Mouse (Mus musculus) midbrain, embryonic 13.5 days (tissue): Measurements from ENCODE around the gene Capn10. TPM values are rescaled to one million over a fixed set of nuclear protein-coding genes. Genes with fewer than 3 reads are reported as not detected.

Experiments used
- ATAC-seq: fragments of 200-750 bp; cut with Nextera tagmentation; 2 replicates; pipeline ENCODE4 v1.8.0; 2017; ENCODE audit warnings: mild to moderate bottlenecking, moderate TSS enrichment, moderate library complexity
- H3K27ac ChIP-seq: fragments of 300-500 bp; sonication (generic); 2 replicates; pipeline ENCODE4 v1.5.1; 2015; ENCODE audit warnings: inconsistent platforms, mild to moderate bottlenecking, moderate library complexity
- H3K27me3 ChIP-seq: fragments of 300-500 bp; sonication (generic); 2 replicates; pipeline ENCODE4 v1.6.1; 2015; ENCODE audit warnings: mild to moderate bottlenecking, inconsistent platforms
- H3K36me3 ChIP-seq: fragments of 300-500 bp; sonication (generic); 2 replicates; pipeline ENCODE4 v1.6.1; 2015; ENCODE audit warnings: mild to moderate bottlenecking, inconsistent platforms
- H3K4me1 ChIP-seq: fragments of 300-500 bp; sonication (generic); replicated peaks from 2 replicates; pipeline ENCODE4 v1.6.1; 2015; ENCODE audit warnings: inconsistent platforms
- H3K4me2 ChIP-seq: fragments of 300-500 bp; sonication (generic); replicated peaks from 2 replicates; pipeline ENCODE4 v1.6.1; 2015; ENCODE audit warnings: moderate library complexity, mild to moderate bottlenecking, inconsistent platforms
- H3K4me3 ChIP-seq: fragments of 300-500 bp; sonication (generic); replicated peaks from 2 replicates; pipeline ENCODE4 v1.5.1; 2015; ENCODE audit warnings: mild to moderate bottlenecking, inconsistent platforms
- H3K9ac ChIP-seq: fragments of 300-500 bp; sonication (generic); replicated peaks from 2 replicates; pipeline ENCODE4 v1.6.1; 2015; ENCODE audit warnings: mild to moderate bottlenecking, inconsistent platforms
- H3K9me3 ChIP-seq: fragments of 300-500 bp; sonication (generic); 2 replicates; pipeline ENCODE4 v1.6.1; 2016; ENCODE audit warnings: mild to moderate bottlenecking, inconsistent platforms
- WGBS: fragments of 180-500 bp; shearing (Covaris S2); methylation state at CpG from one replicate; pipeline ENCODE4 v1.1.7; 2015; 5-methylcytosine and 5-hydroxymethylcytosine counted together
- polyA plus RNA-seq: library from polyadenylated mRNA; unstranded; fragments of >200 nt; fragmentation: Nextera tagmentation; extraction: Ambion mirVana; gene quantifications from 2 replicates; pipeline ENCODE4 v1.2.1, GENCODE M21; 2015

Gene Capn10
- polyA plus RNA-seq, result 62.6 and 63.2 TPM in 2 replicates

DNA sequence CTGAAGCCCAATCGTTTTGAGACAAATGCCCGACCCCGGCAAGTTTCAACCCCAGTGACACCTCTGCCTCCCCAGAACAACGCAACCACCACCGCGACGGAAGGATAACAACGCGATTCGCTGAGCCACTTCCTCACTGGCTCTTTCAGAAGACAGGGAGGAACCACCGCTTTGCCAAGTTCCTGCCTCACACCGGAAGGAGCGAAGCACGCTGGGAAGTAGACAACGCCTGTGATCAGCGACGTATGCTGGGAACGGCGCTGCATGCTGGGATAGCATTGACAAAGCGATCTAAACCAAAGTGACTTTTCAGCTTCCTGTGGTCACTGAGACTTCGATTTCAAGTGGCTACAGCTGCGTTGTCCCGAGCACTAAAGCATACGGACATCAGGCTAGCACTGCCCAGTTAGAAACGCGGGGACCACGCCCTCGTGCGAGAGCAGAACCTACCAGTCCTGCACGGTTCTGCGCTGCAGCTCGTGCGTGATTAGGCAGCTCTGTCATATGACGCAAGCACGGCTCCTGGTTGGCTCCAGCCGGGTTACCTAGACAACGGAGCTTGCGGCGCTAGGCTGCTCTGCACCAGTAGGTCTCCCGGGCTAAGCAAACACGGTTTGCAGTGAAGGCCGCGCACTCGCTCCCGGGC lies at the start of gene Capn10:
Gene Capn10 (plus strand): TSS at position 195 of the 646 bp plus-strand sequence.
- Histone ChIP-seq H3K27me3 (no peaks in the 10 kb centered on the region; the same call in 1 of the 2 replicates), H3K27ac (peak within 1 kb of the TSS; percentile 99), H3K4me2 (peak within 1 kb of the TSS; percentile 89), H3K9ac (peak within 1 kb of the TSS; percentile 89), H3K36me3 (peaks cover 16% of the 10 kb centered on the region), H3K4me3 (peak within 1 kb of the TSS; percentile 91), H3K9me3 (no peaks in the 10 kb centered on the region), H3K4me1 (peaks cover 33% of the 10 kb centered on the region)
- under 1% methylated on average over 45 of the region's 45 CpGs for WGBS
- peak; percentile 100 for ATAC-seq

DNA sequence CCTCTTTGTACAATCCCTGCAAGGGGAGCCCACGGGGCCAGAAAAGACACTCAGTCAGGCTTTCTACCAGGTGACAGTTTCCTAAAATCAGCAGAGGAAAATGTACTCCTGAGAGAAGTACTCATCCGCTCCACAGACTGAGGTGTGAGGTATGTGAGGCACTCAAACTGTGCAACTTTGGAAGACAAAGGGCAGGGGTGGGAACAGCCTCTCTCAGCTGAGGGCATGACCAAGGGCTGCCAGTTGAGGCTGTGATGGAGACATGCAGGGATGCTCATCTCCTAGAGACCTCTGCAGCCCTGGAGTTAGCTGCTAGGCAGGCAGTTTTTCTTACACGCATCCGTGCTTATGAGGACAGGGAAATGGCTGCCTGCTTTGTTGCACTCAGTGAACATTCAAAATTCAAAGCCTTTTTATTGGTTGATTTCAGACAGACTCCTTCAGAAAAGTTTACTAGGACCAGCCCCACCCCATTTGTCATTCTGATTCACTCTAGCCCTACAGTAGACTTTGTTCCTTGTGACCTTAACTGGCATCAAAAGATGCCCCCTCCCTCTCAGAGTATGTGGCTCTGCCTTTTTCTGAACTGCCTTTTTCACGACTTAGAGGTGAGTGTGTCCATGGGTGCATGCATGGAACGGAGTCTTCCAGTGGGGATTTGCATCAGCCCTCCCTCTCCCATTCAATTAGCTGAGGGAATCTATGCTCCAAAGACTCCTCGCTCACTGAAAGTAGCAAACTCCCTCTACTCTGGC lies 45.1 kb upstream of the Capn10 start:
- Histone ChIP-seq H3K27ac (no peak overlapping the region), H3K4me1 (no peaks in the 10 kb centered on the region), H3K9me3 (no peaks in the 10 kb centered on the region), H3K4me2 (no peak overlapping the region), H3K4me3 (no peak overlapping the region), H3K36me3 (no peaks in the 10 kb centered on the region), H3K9ac (no peak overlapping the region), H3K27me3 (no peaks in the 10 kb centered on the region)
- WGBS, result 73% methylated on average over 7 of the region's 7 CpGs
- no peak for ATAC-seq

DNA sequence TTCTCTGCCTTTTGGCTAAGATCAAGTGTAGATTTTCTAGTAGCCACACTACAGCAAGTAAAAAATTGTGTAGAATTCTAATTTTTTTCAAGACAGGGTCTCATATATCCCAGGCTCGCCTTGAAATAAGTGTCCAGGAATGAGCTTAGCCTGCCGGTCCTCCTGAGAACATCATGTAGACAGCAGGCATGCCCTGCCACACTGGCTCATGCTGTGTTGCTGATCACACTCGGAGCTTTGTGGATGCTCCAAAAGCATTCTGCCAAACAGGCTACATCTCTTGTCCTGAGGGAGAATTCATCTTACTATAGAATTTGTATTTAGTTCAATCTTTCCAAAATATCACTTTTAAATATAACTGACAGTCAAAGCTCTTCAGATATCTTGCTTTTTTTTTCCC lies 41.4 kb upstream of the Capn10 start:
- no peak overlapping the region for H3K4me2 ChIP-seq
- WGBS, result 65% methylated on average over 3 of the region's 3 CpGs
- H3K4me1 ChIP-seq, result no peaks in the 10 kb centered on the region
- no peaks in the 10 kb centered on the region for H3K36me3 ChIP-seq
- H3K9me3 ChIP-seq, result no peaks in the 10 kb centered on the region
- no peak overlapping the region for H3K4me3 ChIP-seq
- H3K9ac ChIP-seq, result no peak overlapping the region
- ATAC-seq, result no peak
- H3K27ac ChIP-seq, result no peak overlapping the region
- 0 out of 2 replicates have a peak, but pooled peaks cover 3% of the 10 kb centered on the region for H3K27me3 ChIP-seq

GRCm38 (mm10) chr1:92893896-92894295 lies 40.3 kb upstream of the Capn10 start:
- H3K36me3 ChIP-seq, result no peaks in the 10 kb centered on the region
- no peaks in the 10 kb centered on the region for H3K9me3 ChIP-seq
- H3K4me1 ChIP-seq, result no peaks in the 10 kb centered on the region
- 0 out of 2 replicates have a peak, but pooled peaks cover 3% of the 10 kb centered on the region for H3K27me3 ChIP-seq
- no peak for ATAC-seq
- H3K27ac ChIP-seq, result no peak overlapping the region
- H3K4me2 ChIP-seq, result no peak overlapping the region
- WGBS, result 78% methylated on average over 3 of the region's 3 CpGs
- H3K4me3 ChIP-seq, result no peak overlapping the region
- no peak overlapping the region for H3K9ac ChIP-seq

DNA sequence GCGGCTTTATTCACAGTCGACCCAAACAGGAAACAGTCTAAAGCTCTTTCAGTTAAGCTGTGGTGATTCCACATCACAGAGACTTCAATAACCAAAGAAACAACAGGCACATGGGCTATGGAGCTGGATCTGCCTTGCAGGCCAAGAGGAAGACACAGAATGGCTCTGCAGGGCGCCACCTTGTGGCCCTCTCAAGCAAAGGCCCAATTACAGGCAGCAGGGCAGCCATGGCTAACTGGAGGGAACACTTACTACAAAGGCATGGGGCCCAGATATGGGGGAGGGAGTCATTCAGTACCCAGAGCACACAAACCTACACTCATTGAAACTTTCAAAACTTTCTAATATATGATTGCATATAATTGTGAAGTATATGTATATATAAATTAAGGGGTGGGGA lies 39.1 kb upstream of the Capn10 start:
- Histone ChIP-seq H3K27me3 (0 out of 2 replicates have a peak, but pooled peaks cover 10% of the 10 kb centered on the region), H3K4me1 (no peaks in the 10 kb centered on the region), H3K36me3 (no peaks in the 10 kb centered on the region), H3K4me2 (no peak overlapping the region), H3K27ac (no peak overlapping the region), H3K9me3 (no peaks in the 10 kb centered on the region), H3K4me3 (no peak overlapping the region), H3K9ac (no peak overlapping the region)
- 9% methylated on average over 3 of the region's 3 CpGs for WGBS
- peak; percentile 85 for ATAC-seq

- peak within 1 kb of the TSS; percentile 15; the same call in 1 of the 2 replicates for H3K4me3 ChIP-seq
- peak within 1 kb of the TSS; percentile 44 for H3K4me2 ChIP-seq
- H3K27ac ChIP-seq, result no peak within 1 kb of the TSS
- H3K27me3 ChIP-seq, result peaks cover 22% of the 10 kb centered on the region
- under 1% methylated on average over 15 of the region's 15 CpGs for WGBS
- H3K4me1 ChIP-seq, result peaks cover 21% of the 10 kb centered on the region
- no peaks in the 10 kb centered on the region for H3K36me3 ChIP-seq
- H3K9ac ChIP-seq, result peak within 1 kb of the TSS; percentile 45; the same call in 1 of the 2 replicates
- peak; percentile 21 for ATAC-seq
- no peaks in the 10 kb centered on the region for H3K9me3 ChIP-seq
Measured at GRCm38 (mm10) chr1:92902786-92903185, 31.4 kb upstream of the Capn10 start, which contains the start of gene Ankmy1. Gene Ankmy1, minus strand, starts transcription at chr1:92902906.

GRCm38 (mm10) chr1:92903627-92904026 lies 30.5 kb upstream of the Capn10 start:
- peaks cover 30% of the 10 kb centered on the region for H3K27me3 ChIP-seq
- no peak overlapping the region for H3K27ac ChIP-seq
- no peaks in the 10 kb centered on the region for H3K36me3 ChIP-seq
- no peak overlapping the region for H3K4me3 ChIP-seq
- WGBS, result 84% methylated on average over 4 of the region's 4 CpGs
- H3K4me2 ChIP-seq, result no peak overlapping the region
- peaks cover 24% of the 10 kb centered on the region for H3K4me1 ChIP-seq
- H3K9ac ChIP-seq, result no peak overlapping the region
- no peaks in the 10 kb centered on the region for H3K9me3 ChIP-seq
- ATAC-seq, result no peak

GRCm38 (mm10) chr1:92905703-92906310 lies 28.4 kb upstream of the Capn10 start:
- Histone ChIP-seq H3K4me2 (no peak overlapping the region), H3K9me3 (no peaks in the 10 kb centered on the region), H3K27me3 (peaks cover 27% of the 10 kb centered on the region), H3K36me3 (no peaks in the 10 kb centered on the region), H3K27ac (no peak overlapping the region), H3K4me1 (peaks cover 37% of the 10 kb centered on the region), H3K9ac (no peak overlapping the region), H3K4me3 (no peak overlapping the region)
- 93% methylated on average over 2 of the region's 2 CpGs for WGBS
- ATAC-seq, result no peak

- Histone ChIP-seq H3K4me2 (peak within 1 kb of the TSS; percentile 66), H3K27me3 (peaks cover 15% of the 10 kb centered on the region), H3K4me1 (peaks cover 46% of the 10 kb centered on the region), H3K27ac (peak within 1 kb of the TSS; percentile 91), H3K36me3 (no peaks in the 10 kb centered on the region), H3K4me3 (peak within 1 kb of the TSS; percentile 70), H3K9me3 (no peaks in the 10 kb centered on the region), H3K9ac (peak within 1 kb of the TSS; percentile 75)
- WGBS, result under 1% methylated on average over 81 of the region's 81 CpGs
- ATAC-seq, result peak; percentile 88
Measured at GRCm38 (mm10) chr1:92906779-92907631, 27.2 kb upstream of the Capn10 start, which contains the start of gene Dusp28. Gene Dusp28, plus strand, starts transcription at chr1:92906981.

- Histone ChIP-seq H3K9me3 (no peaks in the 10 kb centered on the region), H3K4me2 (peak overlapping the region; percentile 66), H3K4me3 (peak overlapping the region; percentile 70), H3K4me1 (peaks cover 48% of the 10 kb centered on the region), H3K9ac (peak overlapping the region; percentile 75), H3K36me3 (no peaks in the 10 kb centered on the region), H3K27me3 (peaks cover 15% of the 10 kb centered on the region; the same call in 1 of the 2 replicates), H3K27ac (peak overlapping the region; percentile 91)
- no peak for ATAC-seq
- 48% methylated on average over 20 of the region's 20 CpGs for WGBS
Measured at GRCm38 (mm10) chr1:92907632-92908360, 26.4 kb upstream of the Capn10 start.

DNA sequence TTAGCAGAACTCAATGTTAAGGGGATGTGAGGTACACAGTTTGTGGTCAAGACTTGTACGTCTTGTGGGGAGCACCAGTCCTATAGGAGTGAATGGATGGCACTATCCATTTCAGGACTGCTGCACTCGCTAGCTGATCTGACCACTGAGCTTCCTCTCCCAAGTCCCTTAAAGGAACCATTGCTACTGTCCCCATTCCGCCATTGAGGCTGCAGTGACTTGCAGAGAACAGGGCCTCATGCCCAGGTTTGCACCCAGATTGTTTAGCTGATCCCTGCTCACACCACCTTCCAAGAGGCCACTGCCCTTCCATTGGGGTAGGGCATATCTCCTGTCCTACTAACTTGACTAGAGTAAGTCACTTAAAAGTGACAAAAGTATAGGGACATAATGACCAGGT lies 25.5 kb upstream of the Capn10 start:
- H3K36me3 ChIP-seq, result no peaks in the 10 kb centered on the region
- no peak overlapping the region for H3K9ac ChIP-seq
- peaks cover 15% of the 10 kb centered on the region; the same call in 1 of the 2 replicates for H3K27me3 ChIP-seq
- peaks cover 46% of the 10 kb centered on the region for H3K4me1 ChIP-seq
- no peaks in the 10 kb centered on the region for H3K9me3 ChIP-seq
- H3K4me2 ChIP-seq, result no peak overlapping the region
- no peak overlapping the region for H3K4me3 ChIP-seq
- WGBS, result 89% methylated on average over 3 of the region's 3 CpGs
- ATAC-seq, result no peak
- no peak overlapping the region for H3K27ac ChIP-seq
